Mouse (Mus musculus) WW6 (cell line): ENCODE measurements around the gene Depdc7.

Experiments used
- DNase-seq: peaks from one replicate; pipeline ENCODE4 v3.0.0-alpha.2; 2013; ENCODE audit warnings: low read depth, low spot score

Gene Depdc7

DNA sequence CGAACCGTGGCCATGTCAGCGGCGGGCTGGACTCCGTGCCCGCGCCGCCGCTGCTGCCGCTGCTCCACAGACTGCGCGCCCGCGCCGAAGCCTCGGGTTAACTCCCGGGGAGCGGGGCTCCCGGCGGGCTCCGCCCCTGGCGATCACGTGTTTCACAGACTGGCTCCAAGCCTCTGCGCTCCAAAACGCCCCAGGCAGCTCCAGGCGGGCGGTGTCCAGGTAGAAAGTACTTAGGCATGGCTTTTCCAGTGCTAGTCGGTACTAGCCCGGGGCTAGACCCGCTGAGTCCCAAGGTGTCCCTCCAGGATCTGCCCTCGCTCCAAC lies at the start of gene Depdc7:
Gene Depdc7 (minus strand): TSS at position 138 of the 324 bp plus-strand sequence.
- DNase-seq, result peak; percentile 93

DNA sequence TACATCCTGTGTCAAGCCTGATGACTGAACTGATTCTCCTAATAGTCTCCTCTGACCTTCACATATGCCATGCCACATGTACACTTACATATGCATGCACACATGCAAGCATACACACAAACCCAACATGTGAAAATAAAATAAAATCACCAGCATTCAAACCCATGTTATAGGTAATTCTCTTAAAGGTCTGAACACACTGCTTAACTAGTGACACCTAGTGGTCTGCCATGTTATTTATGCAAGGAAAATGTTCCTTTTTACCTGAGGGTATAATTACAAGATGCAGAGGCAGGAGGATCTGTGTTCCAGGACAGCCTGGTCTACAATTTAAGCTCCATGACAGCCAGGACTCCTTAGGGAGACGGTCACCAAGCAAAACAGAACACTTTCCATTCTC lies 32.1 kb upstream of the Depdc7 start:
- DNase-seq, result no peak

DNA sequence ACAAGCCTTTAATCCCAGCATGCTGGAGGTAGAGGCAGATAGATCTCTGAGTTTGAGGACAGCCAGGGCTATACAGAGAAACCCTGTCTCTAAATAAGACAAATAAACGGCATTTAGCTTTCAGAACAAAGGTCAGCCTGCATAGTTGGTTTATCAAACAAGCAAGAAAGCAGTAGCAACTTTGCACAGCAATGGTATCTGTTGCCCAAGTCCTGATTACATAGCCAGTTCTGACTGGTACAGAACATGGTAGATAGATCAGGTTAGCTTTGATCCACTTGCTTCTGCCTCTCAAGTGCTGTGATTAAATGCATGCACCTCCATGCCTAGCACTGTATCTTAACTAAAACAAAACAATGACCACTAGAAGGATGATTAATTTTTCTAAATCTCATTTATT lies 26.0 kb upstream of the Depdc7 start:
- no peak for DNase-seq

- no peak for DNase-seq
Measured at GRCm38 (mm10) chr2:104764018-104764417, 21.3 kb upstream of the Depdc7 start.

DNA sequence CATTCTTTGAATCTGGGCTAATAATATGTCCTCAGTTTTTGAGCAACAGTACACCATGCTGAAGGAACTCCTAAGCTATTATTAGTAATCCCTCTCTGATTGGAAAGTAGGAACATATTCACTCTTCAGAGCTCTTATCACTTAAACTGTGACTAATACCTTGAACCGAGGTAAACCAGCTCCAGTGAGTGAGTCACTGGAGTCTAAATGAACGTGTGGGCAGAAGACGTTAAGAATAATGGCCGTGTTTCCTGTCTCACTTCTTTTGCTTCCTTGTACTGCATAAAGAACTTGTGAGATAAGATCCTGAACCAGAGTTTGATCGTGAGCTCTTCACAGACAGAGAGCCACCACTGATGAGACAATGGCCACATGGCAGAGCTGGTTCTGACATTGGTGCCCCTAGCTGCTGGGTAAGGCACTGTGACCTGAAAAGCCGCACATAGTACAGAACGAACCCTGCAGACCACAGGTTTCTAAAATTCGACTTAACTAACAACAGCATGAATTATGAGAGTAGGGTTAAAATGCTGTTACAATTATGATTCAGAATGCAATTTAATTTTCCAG lies 20.5 kb upstream of the Depdc7 start:
- no peak for DNase-seq

GRCm38 (mm10) chr2:104750611-104751010 lies 7.9 kb upstream of the Depdc7 start:
- DNase-seq, result no peak

- no peak for DNase-seq
Measured at GRCm38 (mm10) chr2:104748652-104749183, 6.0 kb upstream of the Depdc7 start.

DNA sequence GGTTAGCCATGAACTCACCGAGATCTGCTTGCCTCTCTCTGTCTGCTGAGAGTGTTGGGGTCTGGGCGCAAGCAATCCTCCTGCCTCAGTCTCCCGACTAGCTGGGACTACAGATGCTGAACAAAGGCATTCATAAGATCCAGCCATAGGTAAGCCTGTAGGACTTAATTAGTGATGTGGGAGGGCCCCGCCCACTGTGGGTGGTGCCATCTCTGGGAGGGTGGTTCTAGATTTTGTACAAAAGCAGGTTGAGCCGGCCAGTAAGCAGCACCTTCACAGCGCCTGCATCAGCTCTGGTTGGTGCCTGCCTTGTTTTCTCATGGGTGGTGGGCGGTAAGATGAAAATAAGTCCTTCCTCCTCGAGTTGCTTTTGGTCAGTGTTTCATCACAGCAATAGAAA lies 3.6 kb upstream of the Depdc7 start:
- DNase-seq, result peak; percentile 77

DNA sequence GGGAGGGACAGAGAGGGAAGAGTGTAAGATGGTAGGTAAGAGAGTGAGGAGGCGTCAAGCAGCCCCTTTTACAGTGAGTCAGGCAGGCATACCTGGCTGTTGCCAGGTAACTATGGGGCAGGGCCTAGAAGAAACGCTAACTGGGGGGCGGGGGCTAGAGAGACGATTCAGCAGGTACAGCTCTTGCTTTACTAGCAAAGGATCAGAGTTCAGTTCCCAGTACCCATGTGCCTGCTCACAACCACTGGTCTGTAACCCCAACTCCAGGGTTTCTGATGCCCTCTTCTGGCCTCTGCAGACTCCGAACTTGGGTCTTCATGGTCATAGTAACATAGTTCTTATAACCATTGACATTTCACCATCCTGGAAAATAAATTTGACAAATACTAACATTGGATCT lies 1.3 kb upstream of the Depdc7 start:
- no peak for DNase-seq

DNA sequence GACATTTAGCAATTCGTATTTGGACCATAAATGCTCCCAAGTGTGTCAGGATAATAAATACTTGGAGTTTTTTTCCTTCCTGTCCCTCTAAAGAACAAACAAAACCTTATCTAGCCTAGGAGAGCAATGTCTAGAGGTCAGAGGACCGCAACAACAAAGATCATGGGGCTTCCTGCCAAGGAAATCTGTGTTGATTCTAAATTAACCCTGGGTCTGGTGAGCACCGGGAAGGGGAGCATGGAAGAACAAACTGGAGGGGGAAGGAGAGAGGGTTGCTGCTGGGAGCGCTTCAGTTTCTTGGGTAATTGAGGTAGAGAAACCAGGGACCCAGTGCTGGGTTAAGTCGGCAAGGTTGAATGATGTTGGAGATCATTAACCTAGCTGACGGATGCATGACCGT lies 482 bp upstream of the Depdc7 start:
- DNase-seq, result no peak

DNA sequence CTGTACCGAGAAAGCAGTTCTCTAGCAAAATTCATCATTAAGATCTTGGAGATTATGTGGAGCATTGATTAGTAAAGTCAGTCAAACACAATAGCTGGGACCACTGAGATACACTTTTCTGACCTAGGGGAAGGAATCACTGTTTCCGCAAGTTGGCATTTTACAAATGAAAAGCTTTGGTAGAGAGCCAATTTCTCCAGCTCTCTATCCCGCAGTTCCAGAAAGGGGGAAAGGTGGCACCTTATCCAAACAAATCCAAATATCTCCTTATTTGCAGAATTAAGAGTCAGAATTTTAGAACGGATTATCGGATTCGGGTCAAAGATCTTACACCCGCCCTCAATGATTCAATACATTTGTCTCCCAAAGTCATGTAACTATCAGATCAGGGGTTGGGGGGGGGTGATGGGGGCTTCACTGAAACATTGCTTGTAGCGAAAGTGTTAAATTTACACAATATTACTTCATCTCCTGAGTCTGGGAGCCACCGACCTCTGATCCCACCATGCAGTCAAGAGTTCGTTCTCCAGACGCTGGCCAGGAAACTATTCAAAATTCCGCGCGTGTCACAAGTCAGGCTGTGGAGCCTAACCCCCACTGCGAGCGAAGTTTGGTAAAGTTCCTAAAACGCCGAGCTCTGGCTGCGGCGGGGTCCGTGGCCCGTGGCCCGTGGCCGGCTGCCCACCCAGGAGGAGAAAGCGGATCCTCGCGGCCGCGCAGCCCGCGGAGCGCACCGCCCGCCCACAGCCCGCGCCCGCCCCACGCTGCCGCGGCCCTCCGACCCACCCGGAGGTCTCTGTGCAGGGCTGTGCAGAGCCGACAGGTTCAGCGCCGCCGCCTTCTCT lies 560 bp downstream of the Depdc7 start:
- DNase-seq, result no peak

GRCm38 (mm10) chr2:104741015-104741758 lies 1.5 kb downstream of the Depdc7 start:
- no peak for DNase-seq

DNA sequence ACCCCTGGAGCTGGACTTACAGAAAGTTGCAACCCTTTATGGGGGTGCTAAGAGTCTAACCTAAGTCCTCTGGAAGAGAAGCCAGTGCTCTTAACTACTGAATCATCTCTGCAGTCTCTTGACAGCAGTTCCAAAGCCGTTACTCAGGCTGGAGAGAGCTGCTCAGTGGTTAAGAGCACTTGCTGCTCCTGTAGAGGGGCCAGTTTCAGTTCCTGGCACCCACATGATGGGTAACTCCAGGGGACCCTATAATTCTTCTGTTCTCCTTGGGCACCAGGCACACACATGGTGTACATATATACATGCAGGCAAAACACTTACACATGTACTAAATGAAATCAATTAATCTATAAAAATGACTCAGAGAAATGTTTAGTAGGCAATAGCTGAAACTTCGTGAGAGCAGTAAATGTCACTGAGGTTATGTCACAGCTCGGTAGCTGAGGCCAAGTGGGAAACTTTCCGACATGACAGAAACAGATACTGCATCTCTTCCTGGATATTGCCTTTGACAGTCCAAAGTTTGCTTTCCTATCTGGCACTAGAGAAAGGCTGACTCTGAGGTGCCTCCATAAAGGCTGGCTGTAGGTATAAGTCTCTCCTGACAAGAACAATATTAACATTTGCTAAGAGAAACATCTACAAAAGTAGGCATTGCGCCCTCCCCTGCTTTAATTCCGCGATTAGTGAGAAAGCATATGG lies 2.3 kb downstream of the Depdc7 start:
- no peak for DNase-seq

- no peak for DNase-seq
Measured at GRCm38 (mm10) chr2:104739691-104740090, 3.0 kb downstream of the Depdc7 start.

DNA sequence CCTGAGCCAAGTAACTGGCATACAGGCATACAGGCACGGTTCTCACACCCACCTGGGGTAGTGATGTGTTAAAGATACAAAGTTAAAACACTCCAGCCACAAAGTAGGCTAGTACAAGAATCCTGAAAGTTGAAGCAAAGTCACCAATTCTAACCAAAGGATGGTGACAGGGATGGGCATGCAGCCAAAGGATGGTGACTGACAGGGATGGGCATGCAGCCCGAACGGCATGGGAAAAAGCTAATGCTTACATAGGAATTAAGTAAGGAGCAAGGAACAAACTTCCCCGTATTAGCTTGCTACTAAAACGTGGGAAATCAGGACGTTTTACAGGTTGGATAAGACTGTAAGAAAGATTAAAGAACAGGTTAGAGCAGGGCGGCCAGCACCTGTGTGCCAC lies 6.4 kb downstream of the Depdc7 start:
- DNase-seq, result no peak

- DNase-seq, result no peak
Measured at GRCm38 (mm10) chr2:104732562-104733256, 10.0 kb downstream of the Depdc7 start.

- DNase-seq, result no peak
Measured at GRCm38 (mm10) chr2:104732033-104732444, 10.6 kb downstream of the Depdc7 start.

DNA sequence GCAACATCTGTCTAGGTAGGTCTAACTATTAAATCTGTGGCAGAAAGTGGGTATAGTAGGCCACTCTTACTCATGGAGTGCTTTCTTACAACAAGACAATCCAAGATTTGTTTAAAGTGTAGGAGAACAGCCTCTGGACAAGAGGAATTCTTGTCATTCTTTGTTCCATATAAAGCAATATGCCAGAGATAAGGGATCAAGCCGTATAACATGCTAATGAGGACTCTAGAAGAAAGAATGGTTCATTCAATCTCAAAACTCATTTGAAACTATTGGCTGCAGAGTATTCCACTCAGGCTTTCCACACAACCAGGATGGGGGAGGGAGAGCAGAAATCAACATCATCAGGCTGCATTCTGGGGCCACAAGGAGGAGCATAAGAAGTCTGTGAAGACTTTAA lies 15.3 kb downstream of the Depdc7 start:
- DNase-seq, result no peak

GRCm38 (mm10) chr2:104722021-104722420 lies 20.7 kb downstream of the Depdc7 start:
- DNase-seq, result no peak

- no peak for DNase-seq
Measured at GRCm38 (mm10) chr2:104717827-104718226, 24.9 kb downstream of the Depdc7 start.

- DNase-seq, result no peak
Measured at GRCm38 (mm10) chr2:104717231-104717735, 25.4 kb downstream of the Depdc7 start.
